Mouse (Mus musculus) neural tube, embryonic 14.5 days (tissue): ENCODE data around the gene Ddx24. TPM values are rescaled to one million over a fixed set of nuclear protein-coding genes. Genes with fewer than 3 reads are reported as not detected.

ENCODE experiments used
- ATAC-seq: fragments of 200-750 bp; cut with Nextera tagmentation; 2 replicates; pipeline ENCODE4 v1.8.0; 2017; ENCODE audit warnings: low read depth, mild to moderate bottlenecking, moderate TSS enrichment, moderate library complexity
- H3K27ac ChIP-seq: fragments of 300-500 bp; sonication (generic); 2 replicates; pipeline ENCODE4 v1.5.1; 2014; ENCODE audit warnings: low read depth, mild to moderate bottlenecking, control low read depth, low read length, moderate library complexity, mixed read lengths
- H3K27me3 ChIP-seq: fragments of 300-500 bp; sonication (generic); 2 replicates; pipeline ENCODE4 v1.6.1; 2014; ENCODE audit warnings: low read length; ENCODE audit not compliant: control insufficient read depth, insufficient read depth
- H3K36me3 ChIP-seq: fragments of 300-500 bp; sonication (generic); 2 replicates; pipeline ENCODE4 v1.6.1; 2014; ENCODE audit warnings: low read length, mixed read lengths; ENCODE audit not compliant: control insufficient read depth, insufficient read depth
- H3K4me1 ChIP-seq: fragments of 300-500 bp; sonication (generic); 2 replicates; pipeline ENCODE4 v1.6.1; 2014; ENCODE audit warnings: low read length; ENCODE audit not compliant: control insufficient read depth, insufficient read depth
- H3K4me2 ChIP-seq: fragments of 300-500 bp; sonication (generic); 2 replicates; pipeline ENCODE4 v1.6.1; 2014; ENCODE audit warnings: mild to moderate bottlenecking, low read depth, low read length, control low read depth
- H3K4me3 ChIP-seq: fragments of 300-500 bp; sonication (generic); 2 replicates; pipeline ENCODE4 v1.5.1; 2014; ENCODE audit warnings: low read depth, low read length, control low read depth, mixed read lengths
- H3K9ac ChIP-seq: fragments of 300-500 bp; sonication (generic); replicated peaks from 2 replicates; pipeline ENCODE4 v1.6.1; 2014; ENCODE audit warnings: low read depth, mild to moderate bottlenecking, control low read depth, low read length, mixed read lengths
- H3K9me3 ChIP-seq: fragments of 300-500 bp; sonication (generic); 2 replicates; pipeline ENCODE4 v1.6.1; 2016; ENCODE audit warnings: low read length; ENCODE audit not compliant: control insufficient read depth
- WGBS: fragments of 180-500 bp; shearing (Covaris S2); extraction: QIAGEN DNeasy Blood & Tissue Kit; methylation state at CpG from one replicate; pipeline ENCODE4 v1.1.7; 2014; 5-methylcytosine and 5-hydroxymethylcytosine counted together
- polyA plus RNA-seq: library from polyadenylated mRNA; unstranded; fragments of >200 nt; fragmentation: Nextera tagmentation; extraction: Ambion mirVana; gene quantifications from 2 replicates; pipeline ENCODE4 v1.2.1, GENCODE M21; 2014

Gene Ddx24
- polyA plus RNA-seq, 1 experiment from 2014 or later: 152 TPM

GRCm38 (mm10) chr12:103434861-103435260, 9.2 kb upstream of the Ddx24 start:
- H3K4me2 ChIP-seq: no peak overlapping the region

GRCm38 (mm10) chr12:103433986-103434731, 8.5 kb upstream of the Ddx24 start, which contains the start of gene Ifi27:
Ifi27 (plus strand) TSS chr12:103434211.
- Histone ChIP-seq H3K27me3 (no peaks in the 10 kb centered on the region), H3K27ac (no peak within 1 kb of the TSS), H3K4me1 (no peaks in the 10 kb centered on the region), H3K4me3 (no peak within 1 kb of the TSS), H3K36me3 (no peaks in the 10 kb centered on the region), H3K4me2 (no peak within 1 kb of the TSS), H3K9ac (no peak within 1 kb of the TSS), H3K9me3 (no peaks in the 10 kb centered on the region)
- WGBS: 80% methylated on average over 8 of the region's 8 CpGs
- no peak for ATAC-seq

More at GRCm38 (mm10) chr12:103434861-103435260, 9.2 kb upstream of the Ddx24 start:
- H3K4me3 ChIP-seq: no peak overlapping the region
- H3K27ac ChIP-seq: no peak overlapping the region
- ATAC-seq: no peak
- no peaks in the 10 kb centered on the region for H3K9me3 ChIP-seq
- H3K9ac ChIP-seq: no peak overlapping the region
- no peaks in the 10 kb centered on the region for H3K27me3 ChIP-seq
- no peaks in the 10 kb centered on the region for H3K36me3 ChIP-seq
- no peaks in the 10 kb centered on the region for H3K4me1 ChIP-seq

- no peaks in the 10 kb centered on the region for H3K4me1 ChIP-seq
- no peaks in the 10 kb centered on the region for H3K9me3 ChIP-seq
- H3K27me3 ChIP-seq: no peaks in the 10 kb centered on the region
- no peak overlapping the region for H3K4me2 ChIP-seq
- H3K9ac ChIP-seq: no peak overlapping the region
- H3K4me3 ChIP-seq: no peak overlapping the region
- H3K27ac ChIP-seq: no peak overlapping the region
- H3K36me3 ChIP-seq: no peaks in the 10 kb centered on the region
- ATAC-seq: no peak
- 88% methylated on average over 2 of the region's 2 CpGs for WGBS
Observed at GRCm38 (mm10) chr12:103433430-103433829, 7.8 kb upstream of the Ddx24 start.

- H3K27ac ChIP-seq: no peak overlapping the region
- 92% methylated on average over 7 of the region's 7 CpGs for WGBS
- no peak overlapping the region for H3K4me2 ChIP-seq
Observed at GRCm38 (mm10) chr12:103426710-103427109, 1.1 kb upstream of the Ddx24 start.

GRCm38 (mm10) chr12:103425016-103425728, 458 bp downstream of the Ddx24 start:
- 10% methylated on average over 33 of the region's 33 CpGs for WGBS
- H3K27ac ChIP-seq: peak overlapping the region; percentile 73
- peak overlapping the region; percentile 98 for H3K4me2 ChIP-seq
- peaks cover 32% of the 10 kb centered on the region for H3K4me1 ChIP-seq
- H3K4me3 ChIP-seq: peak overlapping the region; percentile 75
- ATAC-seq: no peak; the same call in 1 of the 2 replicates
- no peaks in the 10 kb centered on the region for H3K27me3 ChIP-seq
- peaks cover 9% of the 10 kb centered on the region; the same call in 1 of the 2 replicates for H3K36me3 ChIP-seq
- H3K9ac ChIP-seq: peak overlapping the region; percentile 76
- no peaks in the 10 kb centered on the region for H3K9me3 ChIP-seq

More at GRCm38 (mm10) chr12:103426710-103427109, 1.1 kb upstream of the Ddx24 start:
- Histone ChIP-seq H3K4me3 (no peak overlapping the region), H3K9me3 (no peaks in the 10 kb centered on the region), H3K27me3 (no peaks in the 10 kb centered on the region), H3K4me1 (peaks cover 25% of the 10 kb centered on the region), H3K9ac (no peak overlapping the region), H3K36me3 (peaks cover 9% of the 10 kb centered on the region; the same call in 1 of the 2 replicates)
- no peak for ATAC-seq

GRCm38 (mm10) chr12:103408144-103408543, 17.5 kb downstream of the Ddx24 start:
- Histone ChIP-seq H3K27me3 (no peaks in the 10 kb centered on the region), H3K36me3 (peaks cover 70% of the 10 kb centered on the region), H3K9me3 (no peaks in the 10 kb centered on the region), H3K4me3 (no peak overlapping the region), H3K4me1 (no peaks in the 10 kb centered on the region), H3K9ac (no peak overlapping the region), H3K27ac (no peak overlapping the region), H3K4me2 (no peak overlapping the region)
- WGBS: 95% methylated on average over 10 of the region's 10 CpGs
- no peak for ATAC-seq

GRCm38 (mm10) chr12:103407720-103408119, 17.9 kb downstream of the Ddx24 start, which contains the start of gene 9330161L09Rik:
9330161L09Rik (minus strand) TSS chr12:103407820.
- Histone ChIP-seq H3K9ac (no peak within 1 kb of the TSS), H3K4me1 (no peaks in the 10 kb centered on the region), H3K9me3 (no peaks in the 10 kb centered on the region), H3K4me3 (no peak within 1 kb of the TSS), H3K27ac (no peak within 1 kb of the TSS), H3K27me3 (no peaks in the 10 kb centered on the region), H3K4me2 (no peak within 1 kb of the TSS), H3K36me3 (peaks cover 66% of the 10 kb centered on the region)
- 97% methylated on average over 4 of the region's 4 CpGs for WGBS
- no peak for ATAC-seq

- Histone ChIP-seq H3K4me2 (no peak overlapping the region), H3K27me3 (no peaks in the 10 kb centered on the region), H3K4me3 (no peak overlapping the region), H3K9me3 (no peaks in the 10 kb centered on the region), H3K4me1 (no peaks in the 10 kb centered on the region), H3K36me3 (peaks cover 38% of the 10 kb centered on the region), H3K9ac (no peak overlapping the region), H3K27ac (no peak overlapping the region)
- no peak for ATAC-seq
- WGBS: 91% methylated on average over 18 of the region's 18 CpGs
Observed at GRCm38 (mm10) chr12:103404131-103404530, 21.5 kb downstream of the Ddx24 start.

- Histone ChIP-seq H3K36me3 (peaks cover 5% of the 10 kb centered on the region; the same call in 1 of the 2 replicates), H3K27me3 (no peaks in the 10 kb centered on the region), H3K4me3 (no peak overlapping the region), H3K27ac (no peak overlapping the region), H3K4me2 (no peak overlapping the region), H3K4me1 (no peaks in the 10 kb centered on the region), H3K9ac (no peak overlapping the region), H3K9me3 (no peaks in the 10 kb centered on the region)
- 83% methylated on average over 7 of the region's 7 CpGs for WGBS
- no peak for ATAC-seq
Observed at GRCm38 (mm10) chr12:103396751-103397150, 28.9 kb downstream of the Ddx24 start.
